Mouse (Mus musculus) kidney, postnatal 0 days (tissue): ENCODE measurements around the gene Gm26620. TPM values are rescaled to one million over a fixed set of nuclear protein-coding genes. Genes with fewer than 3 reads are reported as not detected.

Source experiments
- ATAC-seq: fragments of 200-750 bp; cut with Nextera tagmentation; replicated peaks from 2 replicates; pipeline ENCODE4 v1.8.0; 2017; ENCODE audit warnings: low read depth, moderate number of reproducible peaks, moderate TSS enrichment, moderate library complexity; ENCODE audit not compliant: low FRiP score
- DNase-seq: peaks from one replicate; pipeline ENCODE4 v3.0.0-alpha.2; 2016; ENCODE audit warnings: low spot score
- H3K27ac ChIP-seq: fragments of 300-500 bp; sonication (generic); 2 replicates; pipeline ENCODE4 v1.5.1; 2014; ENCODE audit warnings: mild to moderate bottlenecking
- H3K27me3 ChIP-seq: fragments of 300-500 bp; sonication (generic); 2 replicates; pipeline ENCODE4 v1.6.1; 2014; ENCODE audit warnings: low read length, mixed read lengths; ENCODE audit not compliant: insufficient read depth
- H3K36me3 ChIP-seq: fragments of 300-500 bp; sonication (generic); 2 replicates; pipeline ENCODE4 v1.6.1; 2014; ENCODE audit warnings: low read length, mixed read lengths; ENCODE audit not compliant: insufficient read depth
- H3K4me1 ChIP-seq: fragments of 300-500 bp; sonication (generic); replicated peaks from 2 replicates; pipeline ENCODE4 v1.6.1; 2014; ENCODE audit warnings: antibody characterized with exemption, low read length, mixed read lengths; ENCODE audit not compliant: insufficient read depth
- H3K4me2 ChIP-seq: fragments of 300-500 bp; sonication (generic); 2 replicates; pipeline ENCODE4 v1.6.1; 2014; ENCODE audit warnings: mild to moderate bottlenecking, low read length, moderate library complexity, mixed read lengths
- H3K4me3 ChIP-seq: fragments of 300-500 bp; sonication (generic); replicated peaks from 2 replicates; pipeline ENCODE4 v1.5.1; 2014; ENCODE audit warnings: low read depth, low read length
- H3K9ac ChIP-seq: fragments of 300-500 bp; sonication (generic); 2 replicates; pipeline ENCODE4 v1.6.1; 2014; ENCODE audit warnings: low read depth, low read length
- H3K9me3 ChIP-seq: fragments of 300-500 bp; sonication (generic); replicated peaks from 2 replicates; pipeline ENCODE4 v1.6.1; 2016; ENCODE audit warnings: low read length, inconsistent platforms, mixed read lengths
- CTCF ChIP-seq: IDR thresholded peaks from 2 replicates; pipeline ENCODE4 v1.5.1; 2016; ENCODE audit warnings: antibody characterized with exemption, low read depth, mild to moderate bottlenecking, moderate library complexity
- WGBS: fragments of 180-500 bp; shearing (Covaris S2); extraction: QIAGEN DNeasy Blood & Tissue Kit; methylation state at CpG from one replicate; pipeline ENCODE4 v1.1.7; 2014; 5-methylcytosine and 5-hydroxymethylcytosine counted together
- polyA plus RNA-seq: library from polyadenylated mRNA; unstranded; fragments of >200 nt; fragmentation: Nextera tagmentation; extraction: Ambion mirVana; gene quantifications from 2 replicates; pipeline ENCODE4 v1.2.1, GENCODE M21; 2015

Gm26620 gene
- polyA plus RNA-seq, 1 experiment from 2014 or later = 2.1 TPM

DNA sequence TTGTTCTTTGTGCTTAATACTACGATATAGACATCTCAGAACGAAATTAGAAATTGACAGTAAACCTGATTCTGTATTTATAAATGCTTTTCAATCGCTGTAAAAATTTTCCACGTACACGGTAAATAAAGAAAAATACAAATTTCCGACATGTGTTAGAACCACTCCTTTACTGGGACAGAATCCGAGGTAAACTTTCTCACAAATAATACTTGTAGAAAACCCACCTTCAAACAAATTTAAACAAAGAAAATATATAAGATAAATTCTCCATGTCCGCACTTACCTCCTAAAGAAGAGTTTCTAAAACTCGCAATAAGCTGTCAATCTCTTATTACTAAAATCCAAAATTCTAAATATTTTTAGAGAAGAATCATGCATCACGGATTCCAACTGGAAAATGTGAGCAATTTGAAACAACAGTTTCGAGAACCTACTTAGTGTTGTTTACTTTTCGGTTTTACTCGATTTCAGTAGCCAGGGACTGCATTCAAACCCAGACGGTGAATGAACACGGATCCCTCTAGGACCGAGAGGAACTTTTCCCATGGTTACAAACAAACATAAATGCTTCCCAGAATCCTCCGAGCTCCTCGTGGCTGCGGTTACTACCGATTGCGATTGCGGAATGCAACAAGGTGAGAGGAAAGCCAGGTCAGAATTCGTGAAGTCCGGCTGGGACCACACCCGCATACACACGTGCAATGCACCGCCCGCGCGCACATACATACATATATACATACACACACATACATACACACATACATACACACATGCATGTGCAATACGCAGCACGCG is 16.6 kb upstream of the Gm26620 start:
- Histone ChIP-seq H3K9me3 (no peaks in the 10 kb centered on the region), H3K27me3 (no peaks in the 10 kb centered on the region), H3K9ac (peak overlapping the region; percentile 75), H3K4me1 (no peaks in the 10 kb centered on the region; the same call in 1 of the 2 replicates), H3K4me2 (peak overlapping the region; percentile 87), H3K4me3 (peak overlapping the region; percentile 88), H3K36me3 (no peaks in the 10 kb centered on the region), H3K27ac (no peak overlapping the region; the same call in 1 of the 2 replicates)
- no peak; the same call in 1 of the 2 replicates for TF ChIP-seq CTCF
- DNase-seq (peak; percentile 95), ATAC-seq (peak; percentile 63)
- WGBS = under 1% methylated on average over 33 of the region's 33 CpGs

DNA sequence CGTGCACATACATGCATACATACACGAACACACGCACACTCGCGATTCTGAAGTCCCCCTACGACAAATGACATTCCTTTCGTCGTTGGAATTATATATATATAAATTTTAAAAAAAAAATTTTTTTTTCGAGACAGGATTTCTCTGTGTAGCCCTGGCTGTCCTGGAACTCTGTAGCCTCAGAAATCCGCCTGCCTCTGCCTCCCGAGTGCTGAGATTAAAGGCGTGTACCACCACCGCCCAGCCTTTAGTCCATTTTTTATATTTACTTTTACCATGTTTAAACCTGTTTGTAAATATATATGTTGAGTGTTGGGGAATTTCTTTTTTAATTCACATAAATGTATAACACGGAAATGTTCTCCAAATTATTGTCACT is 16.0 kb upstream of the Gm26620 start:
- Histone ChIP-seq H3K27ac (no peak overlapping the region), H3K4me3 (peak overlapping the region; percentile 88), H3K4me2 (peak overlapping the region; percentile 87), H3K9ac (peak overlapping the region; percentile 75), H3K27me3 (no peaks in the 10 kb centered on the region), H3K4me1 (no peaks in the 10 kb centered on the region; the same call in 1 of the 2 replicates), H3K9me3 (no peaks in the 10 kb centered on the region), H3K36me3 (0 out of 2 replicates have a peak, but pooled peaks cover under 1% of the 10 kb centered on the region)
- DNase-seq = no peak
- 17% methylated on average over 14 of the region's 14 CpGs for WGBS
- 0 out of 2 replicates have a peak, but pooled peaks have one; percentile 12 for ATAC-seq
- no peak for TF ChIP-seq CTCF

DNA sequence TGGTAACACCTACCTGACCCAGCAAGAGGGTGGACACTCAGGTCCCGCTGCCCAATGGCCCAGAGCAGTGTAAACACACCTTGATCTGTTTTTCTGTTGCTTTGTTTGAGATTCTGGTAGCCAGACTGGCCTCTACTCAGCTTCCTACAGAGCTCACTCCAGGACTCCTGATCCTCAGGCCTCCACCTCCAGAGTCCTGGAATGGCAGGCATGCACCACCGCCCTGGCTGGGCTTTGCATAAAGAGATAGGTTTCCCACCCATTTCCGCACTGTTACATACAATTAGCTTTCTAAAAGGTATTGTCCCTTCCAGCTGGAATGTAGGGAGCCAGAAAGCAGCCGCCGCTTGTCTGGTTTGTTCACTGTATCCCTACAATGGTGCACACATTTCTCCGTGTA is 13.5 kb upstream of the Gm26620 start:
- peaks cover 9% of the 10 kb centered on the region; the same call in 1 of the 2 replicates for H3K36me3 ChIP-seq
- H3K4me3 ChIP-seq = no peak overlapping the region
- no peaks in the 10 kb centered on the region; the same call in 1 of the 2 replicates for H3K4me1 ChIP-seq
- TF ChIP-seq CTCF = no peak
- no peak for DNase-seq
- H3K9me3 ChIP-seq = no peaks in the 10 kb centered on the region
- 86% methylated on average over 6 of the region's 6 CpGs for WGBS
- H3K27ac ChIP-seq = no peak overlapping the region
- no peak overlapping the region for H3K4me2 ChIP-seq
- no peak overlapping the region for H3K9ac ChIP-seq
- H3K27me3 ChIP-seq = no peaks in the 10 kb centered on the region
- no peak for ATAC-seq

GRCm38 (mm10) chr1:170871961-170872360 is 12.9 kb upstream of the Gm26620 start:
- TF ChIP-seq CTCF = peak; percentile 30; the same call in 1 of the 2 replicates
- H3K27me3 ChIP-seq = no peaks in the 10 kb centered on the region
- H3K9ac ChIP-seq = no peak overlapping the region
- peaks cover 9% of the 10 kb centered on the region; the same call in 1 of the 2 replicates for H3K36me3 ChIP-seq
- H3K4me1 ChIP-seq = no peaks in the 10 kb centered on the region; the same call in 1 of the 2 replicates
- no peak overlapping the region for H3K4me2 ChIP-seq
- 91% methylated on average over 2 of the region's 2 CpGs for WGBS
- DNase-seq (no peak), ATAC-seq (no peak)
- no peak overlapping the region for H3K27ac ChIP-seq
- no peaks in the 10 kb centered on the region for H3K9me3 ChIP-seq
- no peak overlapping the region for H3K4me3 ChIP-seq

GRCm38 (mm10) chr1:170875676-170876075 is 9.2 kb upstream of the Gm26620 start:
- no peak for TF ChIP-seq CTCF
- WGBS = 57% methylated on average over 3 of the region's 3 CpGs

GRCm38 (mm10) chr1:170876906-170877305 is 8.0 kb upstream of the Gm26620 start:
- WGBS = 93% methylated on average over 5 of the region's 5 CpGs
- Histone ChIP-seq H3K27me3 (no peaks in the 10 kb centered on the region), H3K4me3 (no peak overlapping the region), H3K4me1 (no peaks in the 10 kb centered on the region), H3K9me3 (no peaks in the 10 kb centered on the region), H3K4me2 (no peak overlapping the region), H3K9ac (no peak overlapping the region), H3K36me3 (peaks cover 18% of the 10 kb centered on the region), H3K27ac (no peak overlapping the region)
- TF ChIP-seq CTCF = no peak
- DNase-seq (no peak), ATAC-seq (no peak)

More at GRCm38 (mm10) chr1:170875676-170876075, 9.2 kb upstream of the Gm26620 start:
- H3K4me1 ChIP-seq = no peaks in the 10 kb centered on the region
- no peak for ATAC-seq
- no peak overlapping the region for H3K9ac ChIP-seq
- no peaks in the 10 kb centered on the region for H3K27me3 ChIP-seq
- H3K27ac ChIP-seq = no peak overlapping the region
- no peak overlapping the region for H3K4me3 ChIP-seq
- H3K9me3 ChIP-seq = no peaks in the 10 kb centered on the region
- peaks cover 18% of the 10 kb centered on the region for H3K36me3 ChIP-seq
- no peak overlapping the region for H3K4me2 ChIP-seq
- DNase-seq = no peak
